Mouse (Mus musculus): ENCODE data around the gene Xlr4c. TPM values are rescaled to one million over a fixed set of nuclear protein-coding genes. Genes with fewer than 3 reads are reported as not detected.
"Not testable (repeated sequence)": the region's sequence is repeated elsewhere in the genome, so short reads cannot be mapped to it uniquely, and the experiment has no call there.

The Xlr4c gene
- 0.35 TPM in 1 of 2 replicates, not detected in the other for polyA plus RNA-seq (2014; fragmentation: Nextera tagmentation; extraction: Ambion mirVana)

GRCm38 (mm10) chrX:73242821-73243325 is at the start of gene Xlr4c:
Xlr4c (minus strand) TSS chrX:73243130.
- not testable (repeated sequence) for H3K4me1 ChIP-seq (ENCODE audit: control insufficient read depth in 2 of 2, insufficient read depth in 2 of 2, low read length in 2 of 2); H3K27me3 ChIP-seq (ENCODE audit: control insufficient read depth, insufficient read depth, low read length); H3K9ac ChIP-seq (ENCODE audit: low read length); H3K27ac ChIP-seq (replicated peaks in 1 of 2; ENCODE audit: control insufficient read depth in 1 of 2, insufficient read depth in 1 of 2, low read depth in 2 of 2, low read length in 2 of 2); ATAC-seq (ENCODE audit: insufficient number of reproducible peaks, insufficient read depth, low FRiP score, low read depth); H3K9me3 ChIP-seq (ENCODE audit: control insufficient read depth, low read length); H3K4me3 ChIP-seq (ENCODE audit: control insufficient read depth in 1 of 2, insufficient read depth in 1 of 2, low read depth in 1 of 2, low read length in 2 of 2); H3K36me3 ChIP-seq (ENCODE audit: control insufficient read depth, insufficient read depth, low read length); H3K4me2 ChIP-seq (ENCODE audit: low read length)
- WGBS: 84% methylated on average over 11 of the region's 14 CpGs

GRCm38 (mm10) chrX:73265270-73265669 is 22.3 kb upstream of the Xlr4c start, which contains the start of gene Xlr3c:
Xlr3c (minus strand) TSS chrX:73265390.
- H3K4me2 ChIP-seq (ENCODE audit: low read length); H3K36me3 ChIP-seq (ENCODE audit: control insufficient read depth, insufficient read depth, low read length); ATAC-seq (ENCODE audit: insufficient number of reproducible peaks, insufficient read depth, low FRiP score, low read depth); H3K27me3 ChIP-seq (ENCODE audit: control insufficient read depth, insufficient read depth, low read length); H3K27ac ChIP-seq (replicated peaks in 1 of 2; ENCODE audit: control insufficient read depth in 1 of 2, insufficient read depth in 1 of 2, low read depth in 2 of 2, low read length in 2 of 2); H3K4me1 ChIP-seq (ENCODE audit: control insufficient read depth in 2 of 2, insufficient read depth in 2 of 2, low read length in 2 of 2); H3K9ac ChIP-seq (ENCODE audit: low read length); H3K4me3 ChIP-seq (ENCODE audit: control insufficient read depth in 1 of 2, insufficient read depth in 1 of 2, low read depth in 1 of 2, low read length in 2 of 2); H3K9me3 ChIP-seq (ENCODE audit: control insufficient read depth, low read length): not testable (repeated sequence)
- WGBS: 85% methylated on average over 14 of the region's 14 CpGs

GRCm38 (mm10) chrX:73262428-73262827 is 19.5 kb upstream of the Xlr4c start:
- not testable (repeated sequence) for ATAC-seq (ENCODE audit: insufficient number of reproducible peaks, insufficient read depth, low FRiP score, low read depth); H3K4me2 ChIP-seq (ENCODE audit: low read length); H3K9ac ChIP-seq (ENCODE audit: low read length); H3K4me3 ChIP-seq (ENCODE audit: control insufficient read depth in 1 of 2, insufficient read depth in 1 of 2, low read depth in 1 of 2, low read length in 2 of 2); H3K4me1 ChIP-seq (ENCODE audit: control insufficient read depth in 2 of 2, insufficient read depth in 2 of 2, low read length in 2 of 2); H3K9me3 ChIP-seq (ENCODE audit: control insufficient read depth, low read length); H3K36me3 ChIP-seq (ENCODE audit: control insufficient read depth, insufficient read depth, low read length); H3K27ac ChIP-seq (replicated peaks in 1 of 2; ENCODE audit: control insufficient read depth in 1 of 2, insufficient read depth in 1 of 2, low read depth in 2 of 2, low read length in 2 of 2); H3K27me3 ChIP-seq (ENCODE audit: control insufficient read depth, insufficient read depth, low read length)
- 79% methylated on average over 1 of the region's 2 CpGs for WGBS

- no peak for ATAC-seq (ENCODE audit: insufficient number of reproducible peaks, insufficient read depth, low FRiP score, low read depth)
- H3K4me1 ChIP-seq (ENCODE audit: control insufficient read depth in 2 of 2, insufficient read depth in 2 of 2, low read length in 2 of 2): peaks cover 2 to 3% of the 10 kb centered on the region in 2 experiments; a peak in 1 of 4 replicates
- peak overlapping the region; percentile 85 for H3K4me2 ChIP-seq (ENCODE audit: low read length)
- no peak overlapping the region for H3K27ac ChIP-seq (replicated peaks in 1 of 2; ENCODE audit: control insufficient read depth in 1 of 2, insufficient read depth in 1 of 2, low read depth in 2 of 2, low read length in 2 of 2)
- H3K27me3 ChIP-seq (ENCODE audit: control insufficient read depth, insufficient read depth, low read length): no peaks in the 10 kb centered on the region
- no peaks in the 10 kb centered on the region for H3K9me3 ChIP-seq (ENCODE audit: control insufficient read depth, low read length)
- no peaks in the 10 kb centered on the region for H3K36me3 ChIP-seq (ENCODE audit: control insufficient read depth, insufficient read depth, low read length)
- WGBS: 33% methylated on average over 3 of the region's 3 CpGs
- peak overlapping the region; percentile 62 to 76 for H3K4me3 ChIP-seq (ENCODE audit: control insufficient read depth in 1 of 2, insufficient read depth in 1 of 2, low read depth in 1 of 2, low read length in 2 of 2)
- peak overlapping the region; percentile 74 for H3K9ac ChIP-seq (ENCODE audit: low read length)
Observed at GRCm38 (mm10) chrX:73229288-73229687, 13.6 kb downstream of the Xlr4c start.

- Histone ChIP-seq H3K36me3 (ENCODE audit: control insufficient read depth, insufficient read depth, low read length) (no peaks in the 10 kb centered on the region), H3K27ac (replicated peaks in 1 of 2; ENCODE audit: control insufficient read depth in 1 of 2, insufficient read depth in 1 of 2, low read depth in 2 of 2, low read length in 2 of 2) (peak overlapping the region; percentile 90), H3K9me3 (ENCODE audit: control insufficient read depth, low read length) (no peaks in the 10 kb centered on the region), H3K27me3 (ENCODE audit: control insufficient read depth, insufficient read depth, low read length) (no peaks in the 10 kb centered on the region), H3K4me1 (ENCODE audit: control insufficient read depth in 2 of 2, insufficient read depth in 2 of 2, low read length in 2 of 2) (peaks cover 2 to 3% of the 10 kb centered on the region in 2 experiments; a peak in 1 of 4 replicates), H3K9ac (ENCODE audit: low read length) (peak overlapping the region; percentile 74), H3K4me2 (ENCODE audit: low read length) (peak overlapping the region; percentile 85), H3K4me3 (ENCODE audit: control insufficient read depth in 1 of 2, insufficient read depth in 1 of 2, low read depth in 1 of 2, low read length in 2 of 2) (peak overlapping the region; percentile 62 to 76)
- ATAC-seq (ENCODE audit: insufficient number of reproducible peaks, insufficient read depth, low FRiP score, low read depth): peak; percentile 62; the same call in 1 of the 2 replicates
- WGBS: 20% methylated on average over 51 of the region's 51 CpGs
Observed at GRCm38 (mm10) chrX:73228606-73229214, 14.2 kb downstream of the Xlr4c start.

GRCm38 (mm10) chrX:73227914-73228605 is 14.9 kb downstream of the Xlr4c start, which contains the start of gene F8a:
F8a (plus strand) TSS chrX:73228291.
- Histone ChIP-seq H3K9ac (ENCODE audit: low read length) (peak within 1 kb of the TSS; percentile 74), H3K4me2 (ENCODE audit: low read length) (peak within 1 kb of the TSS; percentile 85), H3K4me3 (ENCODE audit: control insufficient read depth in 1 of 2, insufficient read depth in 1 of 2, low read depth in 1 of 2, low read length in 2 of 2) (peak within 1 kb of the TSS; percentile 62 to 76), H3K27ac (replicated peaks in 1 of 2; ENCODE audit: control insufficient read depth in 1 of 2, insufficient read depth in 1 of 2, low read depth in 2 of 2, low read length in 2 of 2) (peak within 1 kb of the TSS; percentile 90), H3K4me1 (ENCODE audit: control insufficient read depth in 2 of 2, insufficient read depth in 2 of 2, low read length in 2 of 2) (peaks cover 2 to 3% of the 10 kb centered on the region in 2 experiments; a peak in 1 of 4 replicates), H3K27me3 (ENCODE audit: control insufficient read depth, insufficient read depth, low read length) (no peaks in the 10 kb centered on the region), H3K36me3 (ENCODE audit: control insufficient read depth, insufficient read depth, low read length) (no peaks in the 10 kb centered on the region), H3K9me3 (ENCODE audit: control insufficient read depth, low read length) (no peaks in the 10 kb centered on the region)
- ATAC-seq (ENCODE audit: insufficient number of reproducible peaks, insufficient read depth, low FRiP score, low read depth): peak; percentile 93
- 19% methylated on average over 39 of the region's 39 CpGs for WGBS

- Histone ChIP-seq H3K36me3 (ENCODE audit: control insufficient read depth, insufficient read depth, low read length) (no peaks in the 10 kb centered on the region), H3K4me3 (ENCODE audit: control insufficient read depth in 1 of 2, insufficient read depth in 1 of 2, low read depth in 1 of 2, low read length in 2 of 2) (no peak overlapping the region), H3K9ac (ENCODE audit: low read length) (no peak overlapping the region), H3K27ac (replicated peaks in 1 of 2; ENCODE audit: control insufficient read depth in 1 of 2, insufficient read depth in 1 of 2, low read depth in 2 of 2, low read length in 2 of 2) (no peak overlapping the region), H3K4me2 (ENCODE audit: low read length) (no peak overlapping the region), H3K9me3 (ENCODE audit: control insufficient read depth, low read length) (no peaks in the 10 kb centered on the region), H3K4me1 (ENCODE audit: control insufficient read depth in 2 of 2, insufficient read depth in 2 of 2, low read length in 2 of 2) (peaks cover 2 to 3% of the 10 kb centered on the region in 2 experiments; a peak in 1 of 4 replicates), H3K27me3 (ENCODE audit: control insufficient read depth, insufficient read depth, low read length) (no peaks in the 10 kb centered on the region)
- WGBS: 47% methylated on average over 1 of the region's 1 CpGs
- ATAC-seq (ENCODE audit: insufficient number of reproducible peaks, insufficient read depth, low FRiP score, low read depth): no peak
Observed at GRCm38 (mm10) chrX:73225365-73225764, 17.6 kb downstream of the Xlr4c start.
